In the genomic region with DNA sequence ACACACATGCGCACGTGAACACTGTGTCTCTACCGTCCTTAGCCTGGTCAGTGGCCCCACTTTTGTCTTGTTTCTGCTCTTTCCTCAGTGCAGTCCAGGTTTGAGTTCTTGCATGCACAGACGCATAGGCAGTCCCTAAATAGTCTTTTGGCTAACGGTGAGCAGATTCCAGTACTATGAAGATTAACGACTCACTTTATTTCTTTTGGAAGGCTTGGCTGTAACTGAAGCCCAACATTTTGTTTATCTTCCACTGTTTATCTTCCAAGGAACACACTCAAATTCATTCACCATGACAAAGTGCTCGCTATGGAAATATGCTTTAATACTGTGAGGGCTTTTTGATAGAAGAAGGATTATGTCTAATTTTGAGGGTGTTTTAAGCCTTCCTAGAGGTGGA, we compare ENCODE assay signal across 18 mouse cellular contexts. TPM values are rescaled to one million over a fixed set of nuclear protein-coding genes. Genes with fewer than 3 reads are reported as not detected.
DNase-seq lines count a peak whose midpoint lies in the region; ATAC-seq and TF ChIP-seq lines count a peak whose summit lies in the region.
"Had no signal": no experiment of that assay in that cellular context is flagged by ENCODE, and none has a peak within 500 bp of the region (broad histone marks: within the 10 kb centered on the region; RNA-seq: fewer than 3 reads in every experiment).

No protein-coding gene starts in this region.

- H3K27me3 ChIP-seq in heart, embryonic 10.5 days (ENCODE audit: insufficient read depth, poor library complexity, severe bottlenecking), result no peaks in the 10 kb centered on the region
- H3K27me3 ChIP-seq in lung, embryonic 15.5 days, result no peaks in the 10 kb centered on the region
- no peaks in the 10 kb centered on the region for H3K27me3 ChIP-seq in stomach, embryonic 15.5 days (replicated peaks)
- H3K27me3 ChIP-seq: forebrain, embryonic 13.5 days; limb, embryonic 12.5 days; liver, embryonic 15.5 days; midbrain, embryonic 12.5 days had no signal

- no peak for TF ChIP-seq CTCF in brain, embryonic 14.5 days (IDR thresholded peaks at IDR 0.05; ENCODE audit: borderline replicate concordance, extremely low read depth, insufficient read depth, insufficient read length)

- 74% methylated on average over 7 of the region's 7 CpGs for WGBS in heart, embryonic 10.5 days
- WGBS in lung, embryonic 15.5 days, result 36% methylated on average over 7 of the region's 7 CpGs
- 31% methylated on average over 7 of the region's 7 CpGs for WGBS in stomach, embryonic 15.5 days

- intact Hi-C loops in heart, postnatal 10 days (cut with DNase I), result no loop called here

- no peak for TF ChIP-seq POLR2A in brain, embryonic 14.5 days (IDR thresholded peaks at IDR 0.05; ENCODE audit: borderline replicate concordance, extremely low read depth, insufficient read depth, insufficient read length, poor library complexity, severe bottlenecking)

- ATAC-seq in lung, embryonic 15.5 days (ENCODE audit: borderline replicate concordance, extremely low read depth, low FRiP score, low TSS enrichment), result peak; percentile 70; the same call in 1 of the 2 replicates
- ATAC-seq in stomach, embryonic 15.5 days (ENCODE audit: insufficient read depth, low FRiP score, low read depth), result peak; percentile 56
- ATAC-seq: forebrain, embryonic 13.5 days; hindbrain, embryonic 16.5 days had no signal

- H3K9ac ChIP-seq in lung, embryonic 15.5 days, result no peak overlapping the region
- H3K9ac ChIP-seq in stomach, embryonic 15.5 days, result no peak overlapping the region
- H3K9ac ChIP-seq: forebrain, embryonic 13.5 days; limb, embryonic 12.5 days; liver, embryonic 15.5 days; midbrain, embryonic 12.5 days had no signal

- H3K4me3 ChIP-seq in heart, embryonic 10.5 days, result no peak overlapping the region
- H3K4me3 ChIP-seq in lung, embryonic 15.5 days, result no peak overlapping the region
- H3K4me3 ChIP-seq in stomach, embryonic 15.5 days (replicated peaks), result no peak overlapping the region
- H3K4me3 ChIP-seq: forebrain, embryonic 13.5 days; limb, embryonic 12.5 days; liver, embryonic 15.5 days; midbrain, embryonic 12.5 days; myocyte had no signal

- peak; percentile 21 to 22 for DNase-seq in heart, postnatal 10 days
- no peak for DNase-seq in heart, embryonic 10.5 days (ENCODE audit: low spot score)
- no peak for DNase-seq in lung, postnatal 14 days
- DNase-seq in brain, embryonic 14.5 days (ENCODE audit: low read depth), result peak; percentile 2
- no peak for DNase-seq in spleen, postnatal 36 days (ENCODE audit: low spot score in 2 of 2)
- DNase-seq in layer of hippocampus, postnatal 14 days (ENCODE audit: low spot score in 2 of 2), result no peak
- DNase-seq: adrenal gland, adult 8-10 months; cerebellum, adult 8-10 months; retina, postnatal 1 day; thymus, postnatal 4 days had no signal

- H3K9me3 ChIP-seq in heart, embryonic 10.5 days, result no peaks in the 10 kb centered on the region
- H3K9me3 ChIP-seq in lung, embryonic 15.5 days, result no peaks in the 10 kb centered on the region
- H3K9me3 ChIP-seq in stomach, embryonic 15.5 days, result no peaks in the 10 kb centered on the region
- H3K9me3 ChIP-seq: forebrain, embryonic 13.5 days; limb, embryonic 12.5 days; liver, embryonic 15.5 days; midbrain, embryonic 12.5 days had no signal

- H3K4me2 ChIP-seq in lung, embryonic 15.5 days, result no peak overlapping the region
- no peak overlapping the region for H3K4me2 ChIP-seq in stomach, embryonic 15.5 days
- H3K4me2 ChIP-seq: forebrain, embryonic 13.5 days; limb, embryonic 12.5 days; liver, embryonic 15.5 days; midbrain, embryonic 12.5 days had no signal

- H3K27ac ChIP-seq in heart, embryonic 10.5 days, result no peak overlapping the region
- peak overlapping the region; percentile 80 for H3K27ac ChIP-seq in lung, embryonic 15.5 days
- peak overlapping the region; percentile 83 for H3K27ac ChIP-seq in stomach, embryonic 15.5 days
- H3K27ac ChIP-seq: forebrain, embryonic 13.5 days; limb, embryonic 12.5 days; liver, embryonic 15.5 days; midbrain, embryonic 12.5 days had no signal

- H3K36me3 ChIP-seq in heart, embryonic 10.5 days, result no peaks in the 10 kb centered on the region
- H3K36me3 ChIP-seq in lung, embryonic 15.5 days, result no peaks in the 10 kb centered on the region
- H3K36me3 ChIP-seq in stomach, embryonic 15.5 days, result no peaks in the 10 kb centered on the region
- H3K36me3 ChIP-seq: limb, embryonic 12.5 days; liver, embryonic 15.5 days; midbrain, embryonic 12.5 days had no signal

- no peaks in the 10 kb centered on the region for H3K4me1 ChIP-seq in heart, embryonic 10.5 days
- peaks cover 6% of the 10 kb centered on the region for H3K4me1 ChIP-seq in lung, embryonic 15.5 days
- H3K4me1 ChIP-seq in stomach, embryonic 15.5 days, result 0 out of 2 replicates have a peak, but pooled peaks cover 4% of the 10 kb centered on the region
- H3K4me1 ChIP-seq: forebrain, embryonic 13.5 days; limb, embryonic 12.5 days; liver, embryonic 15.5 days; midbrain, embryonic 12.5 days had no signal

RNA-seq across cellular contexts. Expression of a gene that starts 43.9 kb away (rescaled TPM):
- total RNA-seq in heart, postnatal 10 days (2021), result 10 to 100 TPM; 10.5 to 12.9 TPM
- polyA plus RNA-seq in heart, embryonic 10.5 days (2016; fragmentation: Nextera tagmentation; extraction: Ambion mirVana), result 1.8 and 3.4 TPM in 2 replicates
- 27.8 and 28.9 TPM in 2 replicates for polyA plus RNA-seq in lung, embryonic 15.5 days (2015; fragmentation: Nextera tagmentation; extraction: Ambion mirVana)
- 5.0 and 6.2 TPM in 2 replicates for polyA plus RNA-seq in brain, embryonic 14.5 days (2012; rRNA removed)
- polyA plus RNA-seq in stomach, embryonic 15.5 days (2015; fragmentation: Nextera tagmentation; extraction: Ambion mirVana), result 19.5 and 19.8 TPM in 2 replicates
- total RNA-seq in layer of hippocampus, postnatal 14 days (2021), result 10 to 100 TPM in 1 of 2 experiments, 1 to 10 TPM in 1; 8.7 to 15.7 TPM

Comparison
In these comparisons a context has a peak if more than half of its experiments do, and no peak if none do; other contexts are left out.
1. DNase-seq: peak in heart, postnatal 10 days (2 of 2) and brain, embryonic 14.5 days (single experiment); none in heart, embryonic 10.5 days (single experiment), lung, postnatal 14 days (single experiment), spleen, postnatal 36 days (0 of 2) and layer of hippocampus, postnatal 14 days (0 of 2).